Mouse (Mus musculus): Measurements from ENCODE around the gene Fshr. TPM values are rescaled to one million over a fixed set of nuclear protein-coding genes. Genes with fewer than 3 reads are reported as not detected.

The Fshr gene
- polyA plus RNA-seq, 1 experiment from 2014 or later = not detected

- Histone ChIP-seq H3K27me3 (ENCODE audit: control insufficient read depth, insufficient read depth, low read depth, low read length) (no peaks in the 10 kb centered on the region), H3K9ac (ENCODE audit: low read depth, low read length) (no peak overlapping the region), H3K4me2 (ENCODE audit: low read depth, low read length) (no peak overlapping the region), H3K4me3 (ENCODE audit: low read depth, low read length) (no peak overlapping the region), H3K9me3 (replicated peaks; ENCODE audit: control insufficient read depth, low read length) (no peaks in the 10 kb centered on the region), H3K27ac (ENCODE audit: low read length) (no peak overlapping the region), H3K4me1 (ENCODE audit: control insufficient read depth, low read depth, low read length) (no peaks in the 10 kb centered on the region), H3K36me3 (ENCODE audit: control insufficient read depth, insufficient read depth) (no peaks in the 10 kb centered on the region)
- WGBS (ENCODE audit: insufficient replicate concordance) = 42% methylated on average over 7 of the region's 7 CpGs
- no peak for ATAC-seq (ENCODE audit: low read depth)
Observed at GRCm38 (mm10) chr17:89008680-89009079, 191.8 kb downstream of the Fshr start.

DNA sequence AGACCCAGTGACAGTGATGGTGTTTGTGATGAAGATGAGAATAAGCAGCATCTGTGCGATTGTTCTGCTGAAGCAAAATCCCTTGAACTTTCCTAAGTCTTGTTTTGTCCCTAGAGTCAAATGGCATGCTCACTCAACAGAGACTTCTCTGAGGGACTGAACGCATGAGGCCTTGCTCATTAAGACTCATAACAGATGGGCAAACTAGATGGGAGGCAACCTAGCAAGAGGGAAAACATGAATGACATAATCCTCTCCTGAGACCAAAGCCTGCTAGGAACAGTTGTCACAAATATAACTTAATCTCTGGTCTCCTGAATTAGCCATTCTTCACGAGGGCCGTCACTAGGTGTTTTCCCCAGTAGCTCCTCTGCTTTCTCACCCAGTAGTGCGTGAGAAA is 194.5 kb downstream of the Fshr start:
- Histone ChIP-seq H3K27ac (ENCODE audit: low read length) (no peak overlapping the region), H3K9ac (ENCODE audit: low read depth, low read length) (no peak overlapping the region), H3K27me3 (ENCODE audit: control insufficient read depth, insufficient read depth, low read depth, low read length) (no peaks in the 10 kb centered on the region), H3K4me2 (ENCODE audit: low read depth, low read length) (no peak overlapping the region), H3K4me1 (ENCODE audit: control insufficient read depth, low read depth, low read length) (no peaks in the 10 kb centered on the region), H3K9me3 (replicated peaks; ENCODE audit: control insufficient read depth, low read length) (no peaks in the 10 kb centered on the region), H3K4me3 (ENCODE audit: low read depth, low read length) (no peak overlapping the region), H3K36me3 (ENCODE audit: control insufficient read depth, insufficient read depth) (no peaks in the 10 kb centered on the region)
- 65% methylated on average over 5 of the region's 5 CpGs for WGBS (ENCODE audit: insufficient replicate concordance)
- no peak for ATAC-seq (ENCODE audit: low read depth)

DNA sequence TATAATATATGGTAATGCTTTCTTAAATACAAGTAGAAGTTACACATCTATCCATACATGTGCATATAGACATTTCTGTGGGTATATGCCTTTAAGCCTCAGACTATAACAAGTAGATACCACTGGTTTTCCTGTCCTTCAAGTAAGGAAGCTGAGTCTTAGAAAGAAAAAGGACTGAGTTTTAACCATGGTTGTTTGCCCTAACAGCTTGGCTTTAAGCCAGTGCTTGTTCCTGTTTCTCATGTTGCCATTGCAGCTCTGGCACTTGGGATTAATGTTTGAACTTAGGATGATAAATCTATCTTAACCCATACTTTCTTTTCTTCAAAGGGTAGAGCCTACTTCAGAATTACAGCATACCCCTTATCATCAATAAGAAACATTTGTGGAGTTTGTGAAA is 200.6 kb downstream of the Fshr start:
- H3K9me3 ChIP-seq (replicated peaks; ENCODE audit: control insufficient read depth, low read length) = no peaks in the 10 kb centered on the region
- H3K4me3 ChIP-seq (ENCODE audit: low read depth, low read length) = no peak overlapping the region
- no peaks in the 10 kb centered on the region for H3K4me1 ChIP-seq (ENCODE audit: control insufficient read depth, low read depth, low read length)
- no peak overlapping the region for H3K4me2 ChIP-seq (ENCODE audit: low read depth, low read length)
- no peak for ATAC-seq (ENCODE audit: low read depth)
- H3K9ac ChIP-seq (ENCODE audit: low read depth, low read length) = no peak overlapping the region
- no peak overlapping the region for H3K27ac ChIP-seq (ENCODE audit: low read length)
- H3K36me3 ChIP-seq (ENCODE audit: control insufficient read depth, insufficient read depth) = no peaks in the 10 kb centered on the region
- H3K27me3 ChIP-seq (ENCODE audit: control insufficient read depth, insufficient read depth, low read depth, low read length) = no peaks in the 10 kb centered on the region

DNA sequence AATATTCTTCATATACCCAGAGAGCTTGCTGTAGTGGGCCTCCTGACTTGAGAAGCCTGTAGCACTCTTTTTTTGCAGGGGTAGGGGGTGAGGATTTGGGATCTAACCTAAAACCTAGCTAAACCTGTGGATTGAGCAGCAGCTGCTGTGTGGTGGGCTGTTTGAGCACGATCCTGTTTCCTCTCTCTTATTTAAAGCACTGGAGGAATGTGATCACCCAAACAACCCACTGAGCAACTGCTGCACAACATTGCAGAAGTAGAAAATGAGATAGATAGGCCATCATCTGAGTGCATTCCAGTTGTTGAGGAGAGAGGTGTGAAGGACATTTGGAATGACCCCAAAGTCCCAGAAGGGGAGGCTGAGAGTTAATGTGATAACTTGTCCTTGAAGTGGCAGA is 202.2 kb downstream of the Fshr start:
- H3K27me3 ChIP-seq (ENCODE audit: control insufficient read depth, insufficient read depth, low read depth, low read length) = no peaks in the 10 kb centered on the region
- ATAC-seq (ENCODE audit: low read depth) = no peak
- no peaks in the 10 kb centered on the region for H3K4me1 ChIP-seq (ENCODE audit: control insufficient read depth, low read depth, low read length)
- no peaks in the 10 kb centered on the region for H3K36me3 ChIP-seq (ENCODE audit: control insufficient read depth, insufficient read depth)
- H3K9ac ChIP-seq (ENCODE audit: low read depth, low read length) = no peak overlapping the region
- H3K27ac ChIP-seq (ENCODE audit: low read length) = no peak overlapping the region
- 38% methylated on average over 1 of the region's 1 CpGs for WGBS (ENCODE audit: insufficient replicate concordance)
- no peak overlapping the region for H3K4me3 ChIP-seq (ENCODE audit: low read depth, low read length)
- no peak overlapping the region for H3K4me2 ChIP-seq (ENCODE audit: low read depth, low read length)
- H3K9me3 ChIP-seq (replicated peaks; ENCODE audit: control insufficient read depth, low read length) = no peaks in the 10 kb centered on the region

GRCm38 (mm10) chr17:88991238-88991637 is 209.2 kb downstream of the Fshr start:
- WGBS (ENCODE audit: insufficient replicate concordance) = 63% methylated on average over 4 of the region's 4 CpGs
- no peak overlapping the region for H3K4me3 ChIP-seq (ENCODE audit: low read depth, low read length)
- no peaks in the 10 kb centered on the region for H3K9me3 ChIP-seq (replicated peaks; ENCODE audit: control insufficient read depth, low read length)
- H3K36me3 ChIP-seq (ENCODE audit: control insufficient read depth, insufficient read depth) = no peaks in the 10 kb centered on the region
- no peaks in the 10 kb centered on the region for H3K27me3 ChIP-seq (ENCODE audit: control insufficient read depth, insufficient read depth, low read depth, low read length)
- no peaks in the 10 kb centered on the region for H3K4me1 ChIP-seq (ENCODE audit: control insufficient read depth, low read depth, low read length)
- no peak for ATAC-seq (ENCODE audit: low read depth)
- H3K4me2 ChIP-seq (ENCODE audit: low read depth, low read length) = no peak overlapping the region
- H3K9ac ChIP-seq (ENCODE audit: low read depth, low read length) = no peak overlapping the region
- H3K27ac ChIP-seq (ENCODE audit: low read length) = no peak overlapping the region

GRCm38 (mm10) chr17:88980708-88981355 is 219.6 kb downstream of the Fshr start:
- no peak overlapping the region for H3K4me2 ChIP-seq (ENCODE audit: low read depth, low read length)
- H3K27me3 ChIP-seq (ENCODE audit: control insufficient read depth, insufficient read depth, low read depth, low read length) = no peaks in the 10 kb centered on the region
- no peaks in the 10 kb centered on the region for H3K9me3 ChIP-seq (replicated peaks; ENCODE audit: control insufficient read depth, low read length)
- no peak overlapping the region for H3K4me3 ChIP-seq (ENCODE audit: low read depth, low read length)
- no peaks in the 10 kb centered on the region for H3K36me3 ChIP-seq (ENCODE audit: control insufficient read depth, insufficient read depth)
- no peak overlapping the region for H3K27ac ChIP-seq (ENCODE audit: low read length)
- ATAC-seq (ENCODE audit: low read depth) = no peak
- H3K4me1 ChIP-seq (ENCODE audit: control insufficient read depth, low read depth, low read length) = no peaks in the 10 kb centered on the region
- 45% methylated on average over 10 of the region's 10 CpGs for WGBS (ENCODE audit: insufficient replicate concordance)
- H3K9ac ChIP-seq (ENCODE audit: low read depth, low read length) = no peak overlapping the region

GRCm38 (mm10) chr17:88974538-88974937 is 225.9 kb downstream of the Fshr start:
- Histone ChIP-seq H3K4me2 (ENCODE audit: low read depth, low read length) (no peak overlapping the region), H3K4me3 (ENCODE audit: low read depth, low read length) (no peak overlapping the region), H3K4me1 (ENCODE audit: control insufficient read depth, low read depth, low read length) (no peaks in the 10 kb centered on the region), H3K27me3 (ENCODE audit: control insufficient read depth, insufficient read depth, low read depth, low read length) (no peaks in the 10 kb centered on the region), H3K36me3 (ENCODE audit: control insufficient read depth, insufficient read depth) (no peaks in the 10 kb centered on the region), H3K27ac (ENCODE audit: low read length) (no peak overlapping the region), H3K9me3 (replicated peaks; ENCODE audit: control insufficient read depth, low read length) (no peaks in the 10 kb centered on the region), H3K9ac (ENCODE audit: low read depth, low read length) (no peak overlapping the region)
- ATAC-seq (ENCODE audit: low read depth) = no peak
- 48% methylated on average over 3 of the region's 3 CpGs for WGBS (ENCODE audit: insufficient replicate concordance)

- no peaks in the 10 kb centered on the region for H3K9me3 ChIP-seq (replicated peaks; ENCODE audit: control insufficient read depth, low read length)
- no peaks in the 10 kb centered on the region for H3K27me3 ChIP-seq (ENCODE audit: control insufficient read depth, insufficient read depth, low read depth, low read length)
- no peak overlapping the region for H3K27ac ChIP-seq (ENCODE audit: low read length)
- 67% methylated on average over 3 of the region's 3 CpGs for WGBS (ENCODE audit: insufficient replicate concordance)
- H3K4me2 ChIP-seq (ENCODE audit: low read depth, low read length) = no peak overlapping the region
- no peak overlapping the region for H3K4me3 ChIP-seq (ENCODE audit: low read depth, low read length)
- no peaks in the 10 kb centered on the region for H3K36me3 ChIP-seq (ENCODE audit: control insufficient read depth, insufficient read depth)
- no peak overlapping the region for H3K9ac ChIP-seq (ENCODE audit: low read depth, low read length)
- H3K4me1 ChIP-seq (ENCODE audit: control insufficient read depth, low read depth, low read length) = no peaks in the 10 kb centered on the region
- no peak for ATAC-seq (ENCODE audit: low read depth)
Observed at GRCm38 (mm10) chr17:88966028-88966427, 234.4 kb downstream of the Fshr start.

DNA sequence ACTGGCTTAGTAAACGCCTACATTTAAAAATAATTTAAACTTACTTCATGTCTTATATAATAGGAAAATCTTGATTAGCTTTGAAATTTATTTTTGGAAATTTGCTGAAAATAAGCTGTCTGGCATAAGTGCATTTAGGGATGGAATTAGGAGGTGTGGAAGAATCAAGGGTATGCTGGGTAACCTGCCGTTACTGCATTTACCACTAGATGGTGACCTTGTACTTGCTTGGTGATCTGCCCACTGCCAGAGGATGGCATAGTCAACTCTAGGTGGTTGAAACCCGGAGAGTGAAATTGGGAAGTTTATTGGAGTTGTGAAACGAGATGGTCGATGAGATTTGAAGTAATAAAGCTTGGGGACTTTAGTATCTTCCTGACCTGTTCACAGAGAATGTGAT is 246.5 kb downstream of the Fshr start:
- H3K4me3 ChIP-seq (ENCODE audit: low read depth, low read length) = no peak overlapping the region
- no peak for ATAC-seq (ENCODE audit: low read depth)

More for the DNA sequence above, 246.5 kb downstream of the Fshr start:
- Histone ChIP-seq H3K4me2 (ENCODE audit: low read depth, low read length) (no peak overlapping the region), H3K9ac (ENCODE audit: low read depth, low read length) (no peak overlapping the region), H3K27ac (ENCODE audit: low read length) (no peak overlapping the region), H3K36me3 (ENCODE audit: control insufficient read depth, insufficient read depth) (no peaks in the 10 kb centered on the region), H3K9me3 (replicated peaks; ENCODE audit: control insufficient read depth, low read length) (no peaks in the 10 kb centered on the region), H3K4me1 (ENCODE audit: control insufficient read depth, low read depth, low read length) (no peaks in the 10 kb centered on the region), H3K27me3 (ENCODE audit: control insufficient read depth, insufficient read depth, low read depth, low read length) (no peaks in the 10 kb centered on the region)
- WGBS (ENCODE audit: insufficient replicate concordance) = 13% methylated on average over 5 of the region's 5 CpGs
